ENCODE assay signal across 8 mouse cellular contexts in genomic region chr12:119238696-119239415, GRCm38 (mm10). TPM values are rescaled to one million over a fixed set of nuclear protein-coding genes. Genes with fewer than 3 reads are reported as not detected.
DNase-seq lines count a peak whose midpoint lies in the region; ATAC-seq and TF ChIP-seq lines count a peak whose summit lies in the region.

Gene Itgb8 (minus strand): TSS chr12:119238802.

- intact Hi-C loops in left cerebral cortex, postnatal 36 days (cut with DNase I), result loop anchor here (5.0 kb wide), 2 partner anchors 72 to 708 kb away; partner anchors contain the start of gene Tmem196

- H3K4me3 ChIP-seq in intestine, postnatal 0 days (ENCODE audit: low read depth, low read length), result peak within 1 kb of the TSS; percentile 47

- no peak for TF ChIP-seq CTCF in intestine, postnatal 0 days (IDR thresholded peaks at IDR 0.05; ENCODE audit: low read depth)

- no peaks in the 10 kb centered on the region for H3K36me3 ChIP-seq in intestine, postnatal 0 days (ENCODE audit: control insufficient read depth, insufficient read depth)

- peaks cover 7% of the 10 kb centered on the region; the same call in 1 of the 2 replicates for H3K27me3 ChIP-seq in intestine, postnatal 0 days (replicated peaks; ENCODE audit: control insufficient read depth, insufficient read depth, low read length)

- 5% methylated on average over 29 of the region's 29 CpGs for WGBS in intestine, postnatal 0 days

- DNase-seq in ovary, adult 18-20 months (ENCODE audit: low spot score), result peak; percentile 74
- DNase-seq in ovary, postnatal 14 days (ENCODE audit: low spot score), result no peak
- peak; percentile 82 for DNase-seq in embryo, embryonic 9.5 days (ENCODE audit: extremely low spot score)
- peak; percentile 98 for DNase-seq in heart, adult 11 months
- DNase-seq in left cerebral cortex, postnatal 36 days (ENCODE audit: low spot score in 2 of 2), result no peak
- peak; percentile 76 for DNase-seq in right cerebral cortex, postnatal 4 days

- H3K9me3 ChIP-seq in intestine, postnatal 0 days (ENCODE audit: control insufficient read depth), result no peaks in the 10 kb centered on the region

- peak; percentile 81 for ATAC-seq in intestine, postnatal 0 days
- peak; percentile 84 for ATAC-seq in megakaryocyte progenitor cell, adult 5-6 weeks (replicated peaks; ENCODE audit: poor library complexity)

- H3K27ac ChIP-seq in intestine, postnatal 0 days (ENCODE audit: low read depth, low read length), result no peak within 1 kb of the TSS; the same call in 1 of the 2 replicates

- H3K4me1 ChIP-seq in intestine, postnatal 0 days (replicated peaks; ENCODE audit: control insufficient read depth, insufficient read depth, low read length), result no peaks in the 10 kb centered on the region

- H3K4me2 ChIP-seq in intestine, postnatal 0 days (replicated peaks; ENCODE audit: low read depth), result peak within 1 kb of the TSS; percentile 81

- peak within 1 kb of the TSS; percentile 55 for H3K9ac ChIP-seq in intestine, postnatal 0 days (ENCODE audit: low read depth, low read length)

RNA-seq across cellular contexts. Expression of gene Itgb8, which starts in this region (rescaled TPM):
- 1.0 and 1.1 TPM in 2 replicates for polyA plus RNA-seq in intestine, postnatal 0 days (2015; fragmentation: Nextera tagmentation; extraction: Ambion mirVana)
- total RNA-seq in left cerebral cortex, postnatal 36 days (2021), result 10 to 100 TPM; 39.1 to 42.5 TPM
- not detected in 2 replicates for total RNA-seq in megakaryocyte progenitor cell, adult 5-6 weeks (2015)
- total RNA-seq in megakaryocyte progenitor cell, adult 5-6 weeks (2017), result not detected in 2 replicates

Comparison
In these comparisons a context has a peak if more than half of its experiments do, and no peak if none do; other contexts are left out.
1. RNA of gene Itgb8 (total RNA-seq): 39.1 to 42.5 TPM in left cerebral cortex, postnatal 36 days; not detected in megakaryocyte progenitor cell, adult 5-6 weeks; every median in the first group is over 10 times any median in the second.
2. DNase-seq: peak in ovary, adult 18-20 months (single experiment), embryo, embryonic 9.5 days (single experiment), heart, adult 11 months (single experiment) and right cerebral cortex, postnatal 4 days (single experiment); none in ovary, postnatal 14 days (single experiment) and left cerebral cortex, postnatal 36 days (0 of 2).
3. Peak in ATAC-seq in megakaryocyte progenitor cell, adult 5-6 weeks; RNA of the gene not detected or under 1 TPM.